Mouse (Mus musculus) left cerebral cortex, postnatal 10 days (tissue): ENCODE results near the gene Cdc45. TPM values are rescaled to one million over a fixed set of nuclear protein-coding genes. Genes with fewer than 3 reads are reported as not detected.

ENCODE experiments used
- DNase-seq, 2 experiments: peaks; one replicate each; pipeline ENCODE4 v3.0.0; 2021 to 2022; ENCODE audit warnings: low spot score in 2 of 2, mixed read lengths in 1 of 2; ENCODE audit errors: extremely low spot score in 1 of 2
- intact Hi-C: fragments of 180-260 bp; cut with DNase I; formaldehyde crosslinking; loops from one replicate; pipeline ENCODE4 v1.15.1; 2025
- total RNA-seq, 2 experiments: library from RNA; stranded (reverse); gene quantifications; 2 replicates each; pipeline ENCODE4 v1.2.3; 2021

The Cdc45 gene
- total RNA-seq, 2 experiments from 2014 or later: 2.7 to 3.8 TPM

DNA sequence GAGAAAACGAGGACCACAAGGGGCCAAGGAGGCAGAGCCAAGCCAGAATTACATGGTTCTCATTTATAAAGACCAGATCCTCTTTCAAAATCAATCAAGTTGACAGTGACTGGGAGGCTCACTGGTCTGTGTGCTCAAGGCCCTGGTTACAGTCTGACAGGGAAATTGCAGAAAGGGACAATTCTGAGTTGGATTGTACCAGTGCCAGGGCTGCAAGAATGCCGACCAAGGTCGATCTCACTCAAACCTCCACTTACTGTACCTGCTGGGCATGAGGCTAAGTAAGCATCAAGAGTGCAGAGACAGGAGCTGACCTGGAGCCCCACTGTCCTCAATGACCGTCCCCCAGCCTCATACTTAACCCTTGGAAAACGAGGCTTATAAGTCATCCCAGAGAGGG, 13.6 kb downstream of the Cdc45 start:
- intact Hi-C loops: loop anchor here (1.0 to 10.0 kb wide), 2 partner anchors 102 to 353 kb away; no protein-coding TSS in a partner anchor
- DNase-seq: no peak

- DNase-seq: no peak
- intact Hi-C loops: loop anchor here (10.0 kb wide), 1 partner anchor 352 kb away; no protein-coding TSS in a partner anchor
Observed at GRCm38 (mm10) chr16:18796645-18797044, 15.1 kb downstream of the Cdc45 start.

- intact Hi-C loops: loop anchor here (10.0 kb wide), 1 partner anchor 351 kb away; no protein-coding TSS in a partner anchor
- DNase-seq: peak in 1 of 2 experiments; percentile 41
Observed at GRCm38 (mm10) chr16:18795223-18795899, 16.4 kb downstream of the Cdc45 start.

- no peak for DNase-seq
- intact Hi-C loops: no loop called here
Observed at GRCm38 (mm10) chr16:18788627-18789406, 23.0 kb downstream of the Cdc45 start.

DNA sequence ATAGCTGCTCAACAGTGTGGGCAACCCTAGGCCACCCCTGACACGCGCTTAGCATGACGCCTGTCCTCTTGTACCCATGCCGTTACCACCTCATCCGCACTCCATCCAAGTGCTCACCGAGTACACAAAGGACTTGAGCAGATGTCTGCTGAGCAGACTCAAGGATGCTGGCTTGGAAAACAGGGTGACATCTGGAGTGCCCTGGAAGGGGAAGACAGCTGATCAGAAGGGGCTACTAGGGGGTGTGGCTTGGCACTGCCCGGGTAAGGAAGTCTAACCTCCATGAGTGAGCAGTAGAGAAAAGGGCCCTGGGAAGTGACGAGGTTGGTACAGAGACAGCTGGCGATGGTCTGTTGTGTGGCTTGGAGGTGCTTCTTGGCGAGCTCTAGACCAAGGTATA, 25.1 kb downstream of the Cdc45 start:
- no peak for DNase-seq
- intact Hi-C loops: no loop called here

- DNase-seq: no peak
- intact Hi-C loops: no loop called here
Observed at GRCm38 (mm10) chr16:18785485-18785884, 26.3 kb downstream of the Cdc45 start.

DNA sequence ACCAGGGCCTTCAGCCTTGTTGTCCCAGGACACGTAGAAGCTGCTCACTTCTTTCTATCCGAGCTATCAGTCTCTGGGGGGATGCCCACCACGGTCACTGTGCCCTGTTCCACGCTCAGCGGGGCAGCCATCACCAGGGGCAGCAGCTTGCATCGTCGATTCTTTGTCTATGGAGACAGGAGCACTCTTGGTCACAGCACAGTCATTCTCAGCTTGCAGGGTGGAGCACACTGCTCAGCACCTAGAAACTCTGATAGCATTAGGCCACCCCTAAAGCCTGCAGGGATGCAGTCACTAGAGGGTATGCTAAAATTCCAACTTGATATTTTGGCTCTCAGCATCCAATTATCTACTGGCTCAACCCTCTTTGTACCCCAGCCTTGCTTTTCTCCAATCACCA, 26.8 kb downstream of the Cdc45 start:
- intact Hi-C loops: no loop called here
- DNase-seq: no peak

DNA sequence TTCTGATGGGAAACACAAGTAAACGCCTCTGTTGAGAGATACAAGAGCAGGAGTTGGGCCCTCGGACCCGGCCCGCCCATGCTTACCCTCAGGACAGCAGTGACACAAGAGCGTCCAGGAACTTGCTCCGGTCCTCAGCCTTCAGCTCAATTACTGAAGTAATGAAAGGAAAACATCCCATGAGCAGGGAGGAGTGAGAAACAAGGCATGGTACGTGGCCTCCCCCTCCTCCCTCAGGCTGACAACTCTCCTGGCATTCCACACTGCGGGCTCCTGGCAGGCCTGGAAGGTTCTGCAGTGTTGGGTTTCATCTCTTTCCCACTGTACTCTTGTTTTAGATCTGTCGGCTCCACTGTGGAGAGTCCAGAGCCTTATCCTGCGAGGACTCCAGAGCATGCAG, 30.0 kb downstream of the Cdc45 start:
- DNase-seq: no peak
- intact Hi-C loops: no loop called here

DNA sequence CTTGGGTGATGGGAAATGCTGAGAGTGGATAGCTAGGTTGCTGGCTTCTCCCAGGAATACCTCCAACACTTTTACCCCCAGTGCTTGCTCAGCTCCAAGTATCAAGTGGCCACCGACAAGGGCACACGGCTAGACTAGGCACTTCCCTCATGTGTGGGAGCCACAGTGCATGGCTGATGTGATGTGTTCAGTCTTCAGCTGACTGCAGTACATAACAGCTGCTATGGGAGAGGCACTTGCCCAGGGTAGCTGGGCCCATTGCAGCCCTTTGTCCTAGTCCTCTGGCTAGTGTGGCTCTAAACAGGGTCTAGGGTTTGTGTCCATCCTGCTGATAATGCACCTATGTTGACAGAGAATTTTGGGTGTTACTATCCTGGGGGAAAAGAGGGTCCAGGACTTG, 33.3 kb downstream of the Cdc45 start:
- no peak for DNase-seq
- intact Hi-C loops: no loop called here

GRCm38 (mm10) chr16:18777101-18778080, 34.4 kb downstream of the Cdc45 start:
- no peak for DNase-seq
- intact Hi-C loops: no loop called here

DNA sequence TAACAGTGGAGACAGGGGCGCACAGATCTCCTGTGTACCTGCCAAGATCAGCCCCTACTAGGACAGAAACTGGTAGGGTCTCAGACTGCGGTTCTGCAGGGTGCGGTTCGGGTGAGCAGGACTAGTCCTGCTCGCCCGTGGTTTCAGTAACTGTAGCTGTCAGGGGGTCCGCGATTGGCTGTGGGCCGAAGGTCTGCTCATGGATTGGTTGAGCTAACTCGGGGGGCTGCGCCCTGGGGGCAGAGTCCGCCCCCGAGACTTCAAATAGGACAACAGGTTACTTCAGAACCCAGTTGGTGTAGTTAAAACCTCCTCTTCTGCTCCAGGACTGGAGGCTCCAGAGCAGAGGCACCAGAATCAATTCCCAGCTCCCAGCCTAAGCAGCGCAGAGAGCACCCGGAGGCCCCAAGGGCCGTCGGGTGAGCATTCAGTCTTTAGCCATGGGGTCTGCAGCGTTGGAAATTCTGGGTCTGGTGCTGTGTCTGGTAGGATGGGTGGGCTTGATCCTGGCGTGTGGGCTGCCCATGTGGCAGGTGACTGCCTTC, 35.2 kb downstream of the Cdc45 start, which contains the start of gene Cldn5:
Gene Cldn5, plus strand, starts transcription at position 292 of the 545 bp plus-strand sequence.
- intact Hi-C loops: no loop called here
- DNase-seq: peak in 1 of 2 experiments; percentile 90

- DNase-seq: peak in 1 of 2 experiments; percentile 79
- intact Hi-C loops: no loop called here
Observed at GRCm38 (mm10) chr16:18775621-18776555, 35.9 kb downstream of the Cdc45 start.

GRCm38 (mm10) chr16:18773936-18774335, 37.9 kb downstream of the Cdc45 start:
- no peak for DNase-seq
- intact Hi-C loops: no loop called here

DNA sequence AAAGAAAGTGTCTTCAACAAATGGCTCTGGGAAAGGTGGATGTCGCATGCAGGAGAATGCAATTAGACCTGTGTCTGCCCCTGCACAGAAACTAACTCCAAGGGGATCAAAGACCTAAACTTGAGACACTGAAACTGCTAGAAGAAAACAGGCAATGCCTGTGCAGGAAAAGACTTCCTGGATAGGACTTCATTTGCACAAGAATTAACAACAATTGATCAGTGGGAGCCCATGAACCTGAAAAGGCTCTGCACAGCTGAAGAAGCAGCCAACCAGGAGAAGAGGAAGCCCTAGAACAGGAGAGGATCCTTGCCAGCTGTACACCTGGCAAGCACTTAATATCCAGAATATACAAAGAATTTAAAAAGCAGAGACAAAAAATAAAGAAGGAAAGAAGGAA, 42.3 kb downstream of the Cdc45 start:
- intact Hi-C loops: no loop called here
- DNase-seq: no peak

- intact Hi-C loops: no loop called here
- DNase-seq: no peak
Observed at GRCm38 (mm10) chr16:18766390-18766789, 45.4 kb downstream of the Cdc45 start.

DNA sequence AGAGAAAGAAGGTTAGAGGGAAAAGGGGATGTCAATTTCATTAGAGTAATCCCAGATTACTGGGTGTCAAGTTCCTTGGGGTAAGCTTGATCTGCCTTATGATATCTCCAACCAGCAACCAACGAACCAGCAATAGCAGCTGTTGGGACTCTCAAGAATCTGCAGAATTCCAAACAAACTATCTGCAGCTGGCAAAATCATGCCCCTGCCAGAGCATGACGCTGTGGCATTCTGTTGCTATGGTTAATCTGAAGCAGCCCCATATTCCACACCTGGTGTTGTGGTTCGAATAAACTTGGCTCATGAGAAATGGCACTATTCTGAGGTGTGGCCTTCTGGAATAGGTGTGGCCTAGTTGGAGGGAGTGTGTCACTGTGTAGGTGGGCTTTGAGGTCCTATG, 48.8 kb downstream of the Cdc45 start:
- intact Hi-C loops: no loop called here
- DNase-seq: no peak

DNA sequence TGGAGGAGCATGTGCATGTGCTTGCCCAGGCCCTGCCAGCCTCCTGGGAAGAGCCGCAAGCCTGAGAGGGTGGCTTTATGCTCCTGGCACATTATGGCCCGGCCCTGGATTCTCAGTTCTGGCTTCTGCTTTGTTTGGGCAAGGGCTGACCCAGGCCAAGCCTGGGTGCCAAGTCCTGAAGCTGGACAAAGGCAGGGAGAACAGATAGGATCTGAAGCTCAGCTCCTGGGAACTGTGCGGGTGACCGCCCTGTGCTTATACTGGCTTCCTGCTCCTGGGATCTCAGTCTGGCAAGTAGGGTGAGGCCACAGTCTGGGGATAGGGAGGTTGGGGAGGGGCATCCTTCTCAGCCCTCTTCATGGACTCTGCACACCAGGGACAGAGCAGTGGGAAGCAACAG, 50.1 kb downstream of the Cdc45 start:
- DNase-seq: no peak
- intact Hi-C loops: no loop called here
